Mouse (Mus musculus): Measurements from ENCODE around the gene Mdfic.

DNA sequence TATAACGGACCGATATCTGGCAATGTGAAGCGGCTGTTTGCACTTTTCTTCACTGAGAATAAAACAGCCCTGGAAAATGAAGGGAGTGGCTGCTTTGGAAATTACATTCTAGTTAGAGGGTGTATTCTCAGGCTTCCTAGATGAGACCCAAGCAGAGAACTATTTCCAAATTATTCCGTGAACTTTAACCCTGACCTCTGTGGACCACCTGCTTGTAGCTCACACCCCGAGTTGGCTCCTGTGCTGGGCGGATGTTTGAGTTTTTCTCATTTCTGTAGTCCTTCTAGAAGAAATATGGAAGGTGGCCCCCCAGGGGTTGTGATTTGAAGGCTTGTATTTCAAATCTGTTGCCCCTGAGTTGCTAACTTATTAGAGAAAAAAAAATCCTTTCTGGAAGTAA lies 23.3 kb downstream of the Mdfic start:
- TF ChIP-seq CTCF (IDR thresholded peaks at IDR 0.05; ENCODE audit: insufficient read depth, low read length) (no peak), POLR2A (IDR thresholded peaks at IDR 0.05; ENCODE audit: borderline replicate concordance, extremely low read depth, low read depth, low read length) (no peak)

Data from lung, adult 2 months (tissue).